Mouse (Mus musculus) erythroid progenitor cell, adult 5-6 weeks (primary cell): ENCODE measurements at regions not wholly inside any gene's neighbourhood (a gene's known extent, or its start where the extent isn't known, plus 50 kb on each side); places are given as distances from the start of the nearest gene placed in this dataset.

Source experiments
- ATAC-seq: replicated peaks from 2 replicates; pipeline ENCODE4 v1.8.0; 2016; ENCODE audit warnings: moderate number of reproducible peaks, mild to moderate bottlenecking, moderate TSS enrichment, inconsistent platforms; ENCODE audit not compliant: poor library complexity, low FRiP score, severe bottlenecking

DNA sequence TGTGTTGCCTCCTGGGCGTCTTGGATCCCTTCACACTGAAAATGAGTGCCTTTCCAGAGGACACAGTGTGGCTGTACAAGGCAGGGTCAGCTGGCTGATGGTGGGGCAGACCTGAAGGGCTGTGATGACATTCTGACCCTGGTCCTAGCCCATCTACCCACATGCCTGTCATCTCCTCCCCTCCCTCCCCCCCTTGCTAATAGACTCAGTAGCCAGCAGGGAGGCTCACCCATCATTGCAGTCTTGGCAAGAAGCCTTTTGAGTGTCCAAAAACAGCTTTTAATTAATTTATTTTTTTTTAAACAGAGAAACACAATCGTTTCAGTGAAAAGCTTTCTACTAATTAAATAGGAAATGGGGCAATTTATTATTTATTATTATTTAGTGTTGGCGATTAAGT lies 67.0 kb upstream of the Ssx2ip start:
- no peak for ATAC-seq

- ATAC-seq = no peak
Measured at GRCm38 (mm10) chr3:146337861-146338281, 66.6 kb upstream of the Ssx2ip start.

GRCm38 (mm10) chr3:146338445-146338844 lies 66.0 kb upstream of the Ssx2ip start:
- ATAC-seq = no peak

DNA sequence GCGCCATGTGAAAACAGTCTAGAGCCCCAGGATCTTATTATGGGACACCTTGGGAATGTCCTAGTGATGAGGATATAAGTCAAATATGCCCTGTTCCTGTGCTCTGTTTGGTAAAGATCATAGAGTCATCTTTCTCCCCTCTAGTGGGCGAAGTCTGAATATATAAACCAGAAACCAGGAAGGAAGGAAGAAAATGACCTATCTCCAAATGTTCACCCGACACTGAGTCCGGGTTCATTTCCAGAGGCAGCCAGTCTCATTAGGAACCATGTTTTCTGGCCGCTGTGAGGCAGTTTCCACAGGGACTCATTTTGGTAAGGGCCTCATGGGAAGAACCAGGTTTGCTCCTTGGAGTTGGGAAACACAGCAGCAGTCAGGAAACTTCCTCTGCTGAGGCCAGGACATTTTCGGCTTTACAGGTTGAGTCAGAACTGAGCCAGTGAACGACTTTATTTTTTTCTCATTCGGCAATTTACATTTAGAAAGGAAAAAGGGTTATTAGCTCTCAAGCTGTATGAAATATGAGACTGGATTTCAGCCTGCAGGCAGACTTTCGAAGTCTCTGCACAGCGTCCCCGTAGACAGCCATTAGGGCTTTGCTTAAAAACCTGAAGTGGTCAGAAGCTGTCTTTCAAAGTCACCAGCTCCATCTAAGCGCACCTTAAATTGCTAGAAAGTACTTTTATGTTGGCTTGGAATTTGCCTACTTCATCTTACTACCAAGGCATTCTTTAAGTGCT lies 64.0 kb upstream of the Ssx2ip start:
- ATAC-seq = no peak

DNA sequence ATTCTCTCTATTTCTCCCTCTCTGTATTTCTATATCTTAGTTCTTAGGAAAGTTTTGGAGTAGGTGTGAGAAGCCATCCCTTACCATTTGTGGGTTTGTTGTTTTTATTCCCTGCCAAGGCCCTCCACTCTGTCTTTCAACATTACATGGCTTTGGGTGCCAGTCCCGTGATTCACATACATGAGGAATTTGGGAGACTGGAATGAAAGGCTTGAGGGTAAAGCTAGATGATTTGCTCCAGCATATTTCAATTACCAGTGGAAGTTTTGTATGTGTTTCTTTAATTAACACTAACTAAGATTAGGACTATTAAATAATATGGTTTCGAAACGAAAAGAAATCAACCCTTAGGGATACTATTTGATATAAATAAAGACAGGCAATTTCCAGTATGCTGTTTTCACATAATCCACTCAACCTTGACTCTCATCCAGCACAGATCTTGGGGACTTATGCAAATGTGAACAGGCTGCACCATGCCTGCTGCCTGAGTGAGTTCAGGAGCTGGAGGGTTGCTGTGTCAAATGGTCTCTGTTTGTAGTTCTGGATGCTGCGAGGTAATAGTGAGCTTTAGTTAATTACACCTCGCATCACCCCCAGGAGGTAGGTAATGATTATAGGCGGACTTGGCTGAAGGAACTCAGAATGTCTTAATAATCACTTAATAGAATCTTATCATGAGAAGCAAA lies 62.6 kb upstream of the Ssx2ip start:
- no peak for ATAC-seq

GRCm38 (mm10) chr3:146342727-146343126 lies 61.7 kb upstream of the Ssx2ip start:
- no peak for ATAC-seq

DNA sequence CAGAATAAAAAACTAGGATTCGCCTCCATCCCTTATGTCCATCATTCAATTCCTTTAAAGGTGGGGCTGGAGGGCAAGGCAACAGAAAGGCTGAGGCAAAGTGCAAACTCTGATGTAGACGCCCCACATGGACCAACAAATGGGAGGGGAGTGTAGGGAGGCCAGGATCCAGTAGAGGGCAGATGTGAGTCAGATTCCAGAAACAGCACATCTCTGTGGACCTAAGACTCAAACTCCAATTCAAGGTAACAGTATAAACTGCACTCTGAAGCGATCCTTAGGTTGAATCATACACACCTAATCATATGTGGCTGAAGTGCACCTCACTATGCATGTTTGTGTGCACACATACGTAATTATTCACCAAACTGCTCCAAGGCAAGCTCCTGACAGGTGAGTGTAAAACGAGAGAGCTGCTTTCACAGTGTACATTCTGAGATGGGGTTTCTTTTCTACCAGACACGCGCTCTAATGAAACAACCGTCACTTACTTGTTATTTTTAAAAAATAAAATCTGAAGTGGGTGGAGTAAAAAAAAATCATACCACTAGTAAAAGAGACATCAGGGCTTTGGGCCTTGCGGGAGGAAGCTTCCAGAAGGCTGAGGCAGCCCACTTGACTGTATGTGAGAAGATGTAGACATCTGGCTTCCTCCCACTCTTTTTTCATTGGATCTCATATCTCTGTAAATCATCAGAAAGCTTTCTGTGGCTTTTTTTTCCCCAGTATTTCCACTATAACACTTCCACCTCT lies 60.6 kb upstream of the Ssx2ip start:
- 0 out of 2 replicates have a peak, but pooled peaks have one; percentile 51 for ATAC-seq

DNA sequence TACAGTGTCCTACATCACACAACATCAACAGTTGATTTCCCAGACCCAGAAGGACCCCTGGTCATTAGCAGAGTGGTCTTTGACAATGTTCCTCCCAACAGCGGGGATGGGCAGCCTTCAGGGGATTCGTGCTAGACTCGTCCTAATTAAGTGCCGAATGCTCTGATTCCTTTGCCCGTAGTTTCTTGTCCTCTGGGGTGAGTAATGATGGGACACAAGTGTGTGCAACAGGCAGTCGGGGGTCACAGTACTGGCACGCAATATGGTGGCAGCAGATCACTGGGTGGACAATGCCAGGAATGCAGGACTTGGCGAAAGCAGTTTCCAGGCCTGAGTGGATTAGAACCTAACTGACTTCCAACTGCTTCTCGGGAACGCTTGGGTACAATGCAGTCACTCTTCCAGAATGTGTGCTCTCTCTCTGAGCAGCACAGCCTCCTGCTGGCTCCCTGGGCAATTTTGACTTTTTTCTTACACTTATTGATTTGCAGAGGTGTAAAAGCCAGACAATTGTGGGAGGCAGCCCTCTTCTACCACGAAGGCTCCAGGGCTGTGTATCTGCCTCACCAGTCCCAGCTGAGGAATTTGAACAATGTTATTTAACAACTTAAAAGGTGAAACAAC lies 59.9 kb upstream of the Ssx2ip start:
- no peak for ATAC-seq

DNA sequence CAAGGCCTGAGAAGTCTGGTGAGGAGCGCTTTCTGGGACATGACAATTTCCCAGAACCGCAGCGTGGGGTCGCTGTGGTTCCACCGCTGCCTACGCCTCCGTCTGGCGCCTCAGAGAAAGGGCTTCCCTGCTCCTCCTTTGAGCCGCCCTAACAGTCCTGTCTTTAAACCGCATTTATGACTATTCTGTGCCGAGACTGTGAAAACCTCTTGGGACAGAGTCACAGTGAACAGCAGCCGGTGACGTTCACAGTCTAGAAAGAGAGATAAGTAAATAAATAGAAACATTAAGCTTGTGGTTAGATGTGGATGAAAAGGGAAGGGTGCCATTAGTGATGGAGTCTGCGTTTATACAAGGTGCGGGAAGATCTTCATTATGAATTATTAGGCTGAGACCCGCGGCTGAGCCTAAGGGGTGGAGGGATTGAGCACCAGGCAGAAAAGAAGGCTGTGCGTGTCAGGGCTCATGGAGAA lies 59.1 kb upstream of the Ssx2ip start:
- peak; percentile 71; the same call in 1 of the 2 replicates for ATAC-seq

DNA sequence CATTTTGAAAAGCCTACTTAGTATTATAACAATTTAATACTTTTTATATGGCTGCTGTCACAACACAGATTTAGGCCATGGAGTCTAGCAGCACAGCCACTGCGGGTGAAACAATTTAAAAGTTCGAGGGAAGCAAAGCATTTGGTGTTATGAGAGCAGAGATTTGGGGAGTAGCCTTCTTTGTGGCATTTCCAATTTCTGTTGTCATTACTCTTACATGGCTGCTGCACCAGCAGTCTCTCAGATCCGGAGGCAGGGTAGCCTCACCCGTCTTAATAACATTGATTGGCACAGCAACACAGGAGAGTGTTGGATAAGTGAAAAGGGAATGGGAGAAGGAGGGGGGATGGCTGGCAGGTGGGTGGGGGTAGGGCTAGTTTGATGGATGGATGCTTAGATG lies 58.5 kb upstream of the Ssx2ip start:
- ATAC-seq = no peak

GRCm38 (mm10) chr3:146347311-146347710 lies 57.1 kb upstream of the Ssx2ip start:
- no peak for ATAC-seq

DNA sequence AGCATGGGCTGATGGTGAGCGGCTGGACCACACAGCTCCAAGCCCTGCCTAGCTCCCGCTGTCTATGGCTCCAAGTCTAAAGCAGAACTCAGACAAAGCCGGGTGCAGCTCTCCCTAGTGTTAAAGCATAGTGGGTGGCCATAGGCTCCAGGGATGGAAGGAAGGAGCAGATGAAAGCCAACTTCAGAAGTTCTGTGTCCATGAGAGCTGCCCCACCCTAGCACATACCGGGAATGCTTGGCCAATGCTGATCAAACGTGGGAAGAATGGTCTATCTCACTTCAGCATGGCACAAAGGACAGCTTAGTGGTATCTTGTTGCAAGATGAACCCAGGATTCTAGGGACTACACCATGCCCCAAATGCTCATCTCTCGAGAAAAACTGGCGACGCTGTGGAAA lies 55.5 kb upstream of the Ssx2ip start:
- ATAC-seq = no peak

GRCm38 (mm10) chr3:146349393-146349792 lies 55.0 kb upstream of the Ssx2ip start:
- ATAC-seq = no peak

DNA sequence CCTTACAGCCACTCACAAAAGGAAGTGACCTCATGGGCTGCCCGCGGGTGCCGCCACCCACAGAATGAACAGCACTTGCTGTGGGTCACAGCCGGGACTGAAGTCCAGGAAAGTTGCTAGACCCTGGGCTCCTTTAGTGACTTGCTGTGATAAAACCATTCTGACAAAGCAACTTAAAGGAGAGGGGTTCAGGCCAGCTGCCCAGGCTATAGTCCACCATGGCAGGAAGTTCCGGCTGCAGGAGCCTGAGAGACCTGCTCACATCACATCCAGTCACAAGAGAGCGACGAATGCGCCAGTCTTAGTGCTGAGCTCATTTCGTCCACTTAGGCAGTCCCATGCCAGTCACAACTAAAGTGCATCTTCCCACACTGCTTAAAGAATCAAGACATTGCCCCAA lies 54.3 kb upstream of the Ssx2ip start:
- no peak for ATAC-seq

DNA sequence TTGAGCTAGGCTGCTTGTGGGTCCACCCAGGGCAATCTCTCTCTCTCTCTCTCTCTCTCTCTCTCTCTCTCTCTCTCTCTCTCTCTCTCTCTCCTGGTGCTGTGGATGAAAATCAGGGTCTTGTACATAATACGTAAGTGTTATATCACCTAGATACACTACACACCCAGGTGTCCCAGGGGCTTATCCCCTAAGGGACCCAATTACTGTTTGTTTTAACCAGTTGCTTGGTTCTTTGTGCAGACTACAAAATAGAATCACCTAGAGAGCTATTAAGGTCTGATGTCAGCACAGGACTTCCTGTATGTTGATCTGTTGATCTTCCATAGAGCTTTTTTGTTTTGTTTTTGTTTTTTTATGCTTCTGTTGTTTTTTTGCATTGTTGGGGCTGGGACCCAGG lies 53.0 kb upstream of the Ssx2ip start:
- ATAC-seq = no peak

DNA sequence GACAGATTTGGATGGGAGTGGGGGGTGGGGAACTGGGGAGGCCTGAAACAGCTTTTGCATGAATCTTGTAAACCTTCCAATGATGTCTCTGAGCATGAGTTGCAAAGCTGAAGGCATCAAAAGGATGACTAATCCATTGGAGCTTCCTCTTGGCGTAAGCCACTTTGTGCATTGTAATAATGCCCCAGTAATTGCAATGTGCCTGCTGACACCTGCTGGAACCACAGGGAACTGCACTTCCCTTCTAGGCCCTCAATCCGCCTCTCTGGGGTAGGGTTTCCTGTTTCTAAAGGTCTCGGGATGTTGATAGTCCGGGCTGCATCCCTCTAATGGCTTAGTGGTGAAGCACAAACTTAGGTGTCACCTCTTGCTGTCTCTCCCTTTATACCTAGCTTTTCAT lies 52.3 kb upstream of the Ssx2ip start:
- no peak for ATAC-seq

DNA sequence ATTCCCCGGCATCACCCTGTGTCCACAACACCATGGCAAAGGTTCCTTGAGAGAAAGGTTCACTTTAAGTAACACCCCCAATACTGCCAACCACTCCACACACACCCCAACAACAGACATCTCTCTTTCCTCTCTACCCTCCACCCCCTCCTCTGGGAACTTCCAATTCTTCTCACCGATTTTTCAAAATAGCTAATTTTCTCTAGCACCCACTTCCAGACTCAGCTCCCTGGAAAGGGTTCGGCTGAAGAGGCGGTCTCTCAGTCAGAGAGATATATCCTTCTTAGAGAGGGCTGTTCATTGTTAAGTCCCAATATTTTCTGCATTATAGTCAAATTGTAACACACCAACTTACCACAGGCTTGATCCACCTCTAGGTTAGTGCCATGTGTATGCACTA lies 50.5 kb upstream of the Ssx2ip start:
- ATAC-seq = no peak
